Mouse (Mus musculus) T-helper 1 cell (primary cell): ENCODE data around the gene Prickle4.

Experiments
- in situ Hi-C: fragments of 300-600 bp; cut with MboI, MseI; formaldehyde crosslinking; loops from one replicate; pipeline ENCODE4 v1.15.1; 2025; ENCODE audit warnings: high pct_unique_total_duplicates

The Prickle4 gene

DNA sequence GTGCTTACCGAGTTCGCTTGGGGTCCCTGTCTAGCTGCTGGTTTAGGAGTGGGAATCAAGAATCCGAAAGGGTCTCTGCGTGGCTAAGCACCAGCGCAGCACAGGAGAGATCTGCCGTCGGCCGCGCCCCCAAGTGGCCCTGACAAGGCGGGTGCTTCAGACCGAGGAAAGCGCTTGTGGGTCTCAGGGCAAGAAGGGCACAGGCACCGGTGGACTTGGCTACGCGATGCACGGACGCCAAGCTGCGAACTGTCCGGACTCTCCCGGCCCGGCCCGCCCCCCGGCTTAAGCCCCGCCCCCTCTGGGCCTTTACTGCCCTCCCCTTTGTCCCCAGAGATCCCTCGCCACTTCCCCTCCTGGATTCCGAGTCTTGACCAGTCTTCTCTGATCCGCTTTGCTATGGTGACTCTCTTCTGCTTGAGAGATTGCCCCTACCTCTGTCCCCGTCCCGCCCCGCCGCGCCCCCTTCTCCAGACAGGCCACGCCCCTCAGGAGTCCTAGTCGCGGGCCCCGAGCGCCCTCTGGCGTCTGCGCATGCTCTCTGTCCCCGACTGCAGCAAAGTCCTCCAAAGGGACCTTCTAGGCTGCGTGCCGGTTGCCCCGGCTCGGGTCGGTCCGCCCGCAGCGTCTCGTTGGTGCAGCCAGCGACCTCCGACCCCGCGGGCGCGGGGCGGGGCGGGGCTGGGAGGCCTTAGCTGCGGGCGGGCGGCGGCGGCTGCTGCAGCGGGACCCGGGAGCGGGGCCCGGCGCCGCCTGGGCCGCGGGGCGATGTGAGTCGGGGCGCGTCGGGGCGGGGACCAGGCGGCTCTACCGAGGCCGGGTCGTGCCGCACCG lies at the start of gene Prickle4:
Gene Prickle4 (minus strand): TSS at position 234 of the 834 bp plus-strand sequence.
- in situ Hi-C loops, result no loop called here

DNA sequence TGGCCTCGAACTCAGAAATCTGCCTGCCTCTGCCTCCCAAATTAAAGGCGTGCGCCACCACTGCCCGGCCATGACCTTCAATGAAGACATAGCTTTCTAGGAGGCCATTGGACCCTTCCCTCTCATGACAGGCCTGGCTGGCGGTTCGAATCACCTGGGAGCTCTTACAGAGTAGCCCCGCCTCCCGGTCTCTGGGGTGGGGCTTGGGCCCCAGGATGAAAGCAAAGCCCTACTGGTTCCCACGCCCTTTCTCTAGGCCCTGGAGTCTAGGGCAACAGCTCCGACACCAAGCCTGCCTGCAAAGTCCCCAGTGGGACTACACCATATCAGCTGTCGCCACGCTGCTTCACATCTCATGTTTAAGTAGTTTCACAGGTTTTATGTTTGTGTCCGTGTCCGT lies 49.5 kb upstream of the Prickle4 start:
- in situ Hi-C loops, result no loop called here

GRCm38 (mm10) chr17:47742991-47743734 lies 48.6 kb upstream of the Prickle4 start:
- in situ Hi-C loops, result no loop called here

GRCm38 (mm10) chr17:47740186-47740585 lies 45.6 kb upstream of the Prickle4 start:
- in situ Hi-C loops, result no loop called here

DNA sequence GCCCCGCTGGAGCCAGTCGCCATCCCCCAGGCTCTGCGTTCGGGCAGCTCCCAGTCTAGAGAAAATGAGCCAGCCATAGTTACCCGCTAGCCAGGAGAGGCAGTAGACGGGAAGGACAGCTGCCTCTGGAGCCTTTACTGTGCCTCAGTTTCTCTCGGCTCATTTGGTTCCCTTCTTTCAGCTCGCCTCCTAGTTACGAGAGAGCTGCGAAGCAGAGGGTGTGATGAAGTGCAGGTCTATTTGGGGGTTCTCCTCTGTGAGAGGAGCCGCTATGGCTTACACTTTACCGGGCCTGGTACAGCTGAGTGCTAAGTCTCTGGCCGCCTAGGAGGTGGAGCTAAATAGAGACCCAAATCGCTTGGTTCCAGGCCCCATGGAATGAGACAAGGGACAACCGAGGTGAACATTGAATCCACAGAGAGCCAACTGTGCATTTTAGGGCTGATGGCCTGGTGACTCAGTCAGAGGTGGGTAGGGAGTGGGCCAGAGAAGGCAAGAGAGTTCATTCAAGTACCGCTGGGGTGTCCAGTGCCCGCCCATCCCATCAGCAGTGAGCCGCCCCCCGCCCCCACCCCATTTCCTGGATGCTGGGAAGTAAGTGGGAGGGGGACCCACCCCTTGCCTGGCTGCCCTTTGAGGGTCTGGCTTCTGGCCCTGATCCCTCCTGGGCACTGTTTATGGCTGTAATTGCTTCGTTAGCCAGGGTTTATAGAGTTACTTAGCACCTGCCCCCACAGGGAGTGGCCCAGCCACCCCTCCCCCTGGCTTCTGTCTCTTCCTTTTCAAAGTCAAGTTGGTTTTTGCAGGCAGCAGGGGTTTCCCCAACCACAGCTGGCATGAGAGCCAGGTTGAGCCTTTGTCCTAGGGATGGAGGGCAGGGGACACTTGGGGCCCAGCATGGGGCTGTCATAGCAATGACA lies 44.6 kb upstream of the Prickle4 start:
- in situ Hi-C loops, result no loop called here

DNA sequence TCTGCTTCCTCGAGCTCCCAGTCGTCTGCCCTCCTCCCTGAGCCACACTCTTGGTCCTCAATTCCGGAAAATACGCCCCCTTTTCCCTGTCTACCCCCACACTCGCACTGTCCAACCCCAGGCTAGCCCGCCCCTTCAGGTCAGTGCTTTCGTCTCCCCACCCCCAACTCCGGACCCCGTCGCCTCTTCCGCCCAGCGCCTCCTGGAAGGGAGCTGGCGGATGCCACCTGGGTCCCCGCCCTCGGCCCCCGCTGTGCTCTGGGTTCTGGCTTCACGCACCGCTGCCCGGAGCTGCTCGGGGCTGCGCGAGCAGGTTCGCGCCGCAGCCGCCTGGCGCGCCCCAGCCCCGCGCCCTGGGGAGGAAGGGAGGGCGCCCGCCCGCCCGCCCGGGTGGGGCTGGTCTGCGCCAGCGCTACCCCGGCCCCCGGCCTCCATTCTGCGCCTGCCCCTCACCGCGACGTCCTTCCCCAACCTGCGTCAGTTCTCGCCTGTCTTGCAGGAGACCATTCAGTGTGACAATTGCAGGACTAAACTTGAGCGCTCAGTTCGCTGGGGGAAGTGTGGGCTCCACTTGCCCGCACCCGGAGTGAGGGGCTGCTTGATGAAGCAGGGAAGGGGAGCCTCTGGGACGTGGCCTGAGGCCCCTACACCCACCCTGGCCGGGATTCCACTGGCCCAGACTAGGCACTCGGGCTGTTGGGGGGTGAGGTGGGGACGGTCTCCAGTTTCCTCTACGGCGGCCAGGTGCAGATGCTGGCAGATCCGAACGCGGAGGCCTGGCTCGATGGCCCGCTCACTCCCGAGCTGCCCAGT lies 43.7 kb upstream of the Prickle4 start:
- in situ Hi-C loops, result no loop called here

DNA sequence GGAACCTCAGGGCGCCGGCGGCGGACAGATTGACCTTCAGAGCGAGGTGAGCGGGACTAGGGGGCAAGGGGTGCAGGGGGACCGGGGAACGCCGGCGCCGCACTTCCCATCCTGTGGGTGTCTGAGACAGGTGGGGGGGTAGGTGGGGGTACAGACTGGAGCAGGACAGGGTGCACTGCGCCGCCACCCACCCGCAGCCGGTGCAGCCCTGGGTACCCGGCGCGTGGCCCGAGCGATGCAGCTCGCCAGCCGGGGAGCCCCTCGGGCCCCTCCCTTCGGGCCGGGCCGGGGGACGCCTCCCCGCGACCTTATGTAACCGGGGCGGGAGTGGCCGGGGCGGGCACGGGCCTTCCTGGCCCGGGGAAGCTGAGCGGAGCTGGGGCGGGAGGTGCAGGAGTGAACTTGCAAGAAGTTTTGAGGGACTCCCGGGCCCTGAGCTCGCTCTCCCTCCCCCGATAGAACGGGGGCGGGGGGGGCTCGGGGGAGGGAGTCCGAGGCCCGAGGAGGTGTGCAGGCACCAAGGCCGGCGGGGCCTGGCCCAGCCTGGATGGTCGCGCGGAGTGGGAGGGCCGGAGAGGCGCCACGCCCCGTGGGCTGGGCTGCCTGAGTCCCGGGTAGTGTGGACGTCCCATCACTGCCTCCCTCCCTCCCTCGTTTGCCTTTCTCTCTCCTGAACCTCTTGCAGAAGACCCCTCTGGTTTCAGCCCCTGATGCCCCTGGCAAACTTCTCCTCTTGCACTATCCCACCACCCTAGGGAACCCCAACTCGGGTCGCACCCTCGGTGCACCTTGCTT lies 42.9 kb upstream of the Prickle4 start:
- in situ Hi-C loops, result no loop called here

DNA sequence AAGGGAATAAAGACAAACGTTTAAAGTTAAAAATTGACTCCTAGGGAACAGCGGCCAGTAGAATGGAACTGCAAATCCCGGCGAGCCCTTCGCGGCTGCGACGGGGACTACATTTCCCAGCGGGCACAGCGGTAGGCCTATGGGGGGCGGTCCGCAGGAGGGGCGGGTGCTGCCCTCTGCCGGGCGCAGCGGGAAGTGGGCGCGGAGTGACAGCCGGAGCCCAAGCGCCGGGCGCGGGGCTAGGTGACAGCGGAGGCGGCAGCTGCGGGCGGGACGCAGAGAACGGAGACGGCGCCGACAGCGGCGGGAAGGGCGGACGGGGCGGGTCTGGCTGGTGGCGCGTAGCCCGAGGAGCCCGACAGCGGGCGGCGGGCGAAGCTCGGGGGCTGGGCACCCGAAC lies 42.3 kb upstream of the Prickle4 start, which contains the start of gene Tfeb:
Gene Tfeb (plus strand): TSS at position 175 of the 400 bp plus-strand sequence.
- in situ Hi-C loops, result no loop called here

GRCm38 (mm10) chr17:47735553-47736100 lies 41.1 kb upstream of the Prickle4 start:
- in situ Hi-C loops, result no loop called here

- in situ Hi-C loops, result no loop called here
These were observed 36.4 kb upstream of the Prickle4 start for GRCm38 (mm10) chr17:47730633-47731575.

GRCm38 (mm10) chr17:47726566-47726965 lies 32.0 kb upstream of the Prickle4 start, which contains the start of gene Pgc:
Pgc (plus strand) TSS chr17:47726842.
- in situ Hi-C loops, result no loop called here

DNA sequence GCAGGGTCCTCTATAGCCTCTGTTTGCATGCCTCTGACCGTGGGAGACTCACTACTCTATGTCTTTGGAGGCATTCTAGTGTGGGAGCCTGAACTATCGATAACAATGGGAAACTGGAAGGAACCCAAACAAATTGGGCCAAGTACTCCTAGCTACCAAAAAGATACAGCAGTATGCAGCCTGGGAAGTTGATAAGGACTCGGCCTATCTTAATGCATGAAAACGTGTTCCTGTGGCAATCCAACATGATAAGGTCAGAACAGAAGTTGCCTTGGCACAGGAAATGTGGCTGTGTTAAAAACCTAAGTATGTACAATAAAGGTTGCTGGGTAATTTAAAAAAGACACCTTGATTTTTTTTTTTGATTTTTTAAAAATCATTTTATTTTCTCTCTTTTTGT lies 26.6 kb upstream of the Prickle4 start:
- in situ Hi-C loops, result no loop called here

DNA sequence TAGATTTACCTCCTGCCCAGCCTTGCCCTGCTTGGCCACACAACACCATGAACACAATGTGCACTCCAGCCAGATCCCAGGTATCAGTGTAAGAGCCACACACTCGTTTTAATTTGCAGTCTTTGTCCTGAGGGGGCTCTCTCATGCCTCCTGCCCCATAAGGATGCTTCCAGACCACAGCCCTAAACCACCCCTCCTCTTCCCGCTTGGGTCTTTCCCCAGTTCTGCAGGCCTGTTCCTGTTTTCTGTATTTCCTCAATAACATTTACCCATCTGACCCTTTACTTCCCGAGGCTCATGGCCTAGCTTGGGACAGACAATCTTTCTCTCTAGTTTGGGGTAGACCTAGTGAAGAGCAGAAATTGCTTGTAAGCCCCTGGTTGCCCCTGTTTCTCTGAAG lies 20.5 kb upstream of the Prickle4 start:
- in situ Hi-C loops, result no loop called here

DNA sequence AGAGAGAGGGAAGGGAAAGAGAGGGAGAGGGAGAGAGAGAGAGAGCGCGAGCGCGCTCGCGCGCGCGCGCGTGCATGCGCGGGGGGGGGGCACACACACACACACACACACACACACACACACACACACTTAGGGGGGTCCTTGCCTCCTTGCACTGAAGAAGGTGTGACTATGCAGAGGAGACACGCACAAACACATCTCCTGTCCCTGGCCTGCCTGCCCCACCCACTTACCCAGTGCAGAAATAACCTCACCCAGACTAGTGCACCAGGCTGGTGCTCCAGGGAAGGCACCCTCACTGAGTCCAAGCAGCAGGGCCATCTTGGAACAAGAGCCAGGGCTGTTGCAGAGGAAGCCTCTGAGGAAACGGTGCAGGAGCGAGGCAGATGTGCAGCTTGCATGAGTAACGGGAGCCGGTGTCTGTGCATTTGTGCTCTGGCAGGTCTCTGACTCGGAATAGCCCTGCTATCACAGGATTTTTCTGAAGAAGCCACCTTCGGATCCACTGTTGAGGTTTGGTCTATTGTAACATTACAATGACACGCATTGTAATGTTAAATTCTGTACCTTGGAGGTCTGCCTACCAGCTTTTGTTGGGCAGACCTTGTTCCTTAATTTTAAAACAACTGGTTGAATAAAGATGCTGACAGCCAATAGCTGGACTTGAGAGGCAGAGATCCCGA lies 18.5 kb upstream of the Prickle4 start:
- in situ Hi-C loops, result no loop called here

- in situ Hi-C loops, result no loop called here
These were observed 17.3 kb upstream of the Prickle4 start for GRCm38 (mm10) chr17:47711883-47712282.

DNA sequence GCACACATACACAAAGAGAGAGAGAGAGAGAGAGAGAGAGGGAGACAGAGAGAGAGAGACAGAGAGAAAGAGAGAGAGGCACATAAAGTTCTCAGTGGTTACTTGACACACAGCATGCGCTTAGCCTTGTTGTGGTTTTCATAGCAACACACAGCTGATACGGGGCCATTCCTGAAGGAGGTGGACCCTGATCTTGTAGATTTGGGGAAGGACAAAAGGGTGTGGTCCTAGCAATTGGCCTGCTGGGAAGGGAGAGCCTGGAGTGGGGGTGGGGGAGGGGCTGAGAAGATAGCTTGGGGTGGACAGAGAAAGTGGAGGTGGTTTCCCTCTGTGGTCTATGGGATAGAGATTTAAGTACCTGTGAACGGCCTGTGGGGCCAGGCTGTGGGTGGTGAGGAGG lies 15.5 kb upstream of the Prickle4 start:
- in situ Hi-C loops, result no loop called here

- in situ Hi-C loops, result no loop called here
These were observed 14.4 kb upstream of the Prickle4 start for GRCm38 (mm10) chr17:47708972-47709371.

DNA sequence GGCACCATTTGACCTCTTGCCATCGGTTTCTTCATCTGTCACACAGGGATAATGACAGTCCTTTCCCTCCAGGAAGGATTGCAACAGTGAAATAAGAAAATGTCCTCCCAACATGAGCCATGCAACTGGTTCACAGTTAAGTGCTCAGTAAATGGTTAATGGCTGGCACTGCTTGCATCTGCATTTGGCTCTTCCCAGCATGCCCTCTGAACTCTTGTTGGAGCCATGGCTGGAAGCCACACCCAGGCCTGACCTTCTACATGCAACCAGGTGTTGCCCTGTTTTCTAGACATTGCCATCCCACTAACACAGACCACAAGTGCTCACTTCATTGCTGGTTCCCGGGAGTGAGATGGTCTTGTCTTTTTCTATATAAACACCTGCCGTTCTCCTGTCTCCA lies 13.4 kb upstream of the Prickle4 start:
- in situ Hi-C loops, result no loop called here
